Mouse (Mus musculus) kidney, adult 2 months (tissue): ENCODE data around the gene Zfp839. TPM values are rescaled to one million over a fixed set of nuclear protein-coding genes. Genes with fewer than 3 reads are reported as not detected.

Source experiments
- DNase-seq: peaks from one replicate; pipeline ENCODE4 v3.0.0; 2021
- H3K27ac ChIP-seq: fragments of 200-500 bp; 2 replicates; pipeline ENCODE4 v1.5.1; 2012; ENCODE audit warnings: low read depth, low read length, control low read depth, inconsistent platforms; ENCODE audit not compliant: insufficient read depth
- H3K27me3 ChIP-seq: fragments of 200-500 bp; replicated peaks from 2 replicates; pipeline ENCODE4 v1.6.1; 2012; ENCODE audit warnings: mild to moderate bottlenecking, moderate library complexity, low read length, inconsistent platforms; ENCODE audit not compliant: control insufficient read depth, insufficient read depth
- H3K36me3 ChIP-seq: fragments of 200-500 bp; 2 replicates; pipeline ENCODE4 v1.6.1; 2012; ENCODE audit warnings: mild to moderate bottlenecking, moderate library complexity, low read length, inconsistent platforms; ENCODE audit not compliant: control insufficient read depth, insufficient read depth
- H3K4me1 ChIP-seq: fragments of 200-500 bp; 2 replicates; pipeline ENCODE4 v1.6.1; 2011; ENCODE audit warnings: low read length; ENCODE audit not compliant: control insufficient read depth, insufficient read depth
- H3K4me3 ChIP-seq: fragments of 200-500 bp; 2 replicates; pipeline ENCODE4 v1.5.1; 2011; ENCODE audit warnings: mild to moderate bottlenecking, low read depth, low read length, control low read depth; ENCODE audit not compliant: insufficient read depth
- CTCF ChIP-seq: fragments of 200-500 bp; conservative IDR thresholded peaks from 2 replicates; pipeline ENCODE4 v1.5.1; 2011; ENCODE audit warnings: low read depth, mild to moderate bottlenecking, control low read depth, low read length, moderate library complexity, mixed read lengths; ENCODE audit not compliant: insufficient read depth, insufficient read length
- POLR2A ChIP-seq: fragments of 200-500 bp; IDR thresholded peaks from one replicate; pipeline ENCODE4 v1.6.1; 2011; ENCODE audit warnings: low read depth, low read length, control low read depth
- WGBS: fragments of 180-500 bp; shearing (Covaris S2); methylation state at CpG from one replicate; pipeline ENCODE4 v1.1.7; 2018; 5-methylcytosine and 5-hydroxymethylcytosine counted together
- polyA plus RNA-seq: library from polyadenylated mRNA; depleted of rRNA; stranded (reverse); fragments of >200 nt; gene quantifications from 2 replicates; pipeline ENCODE4 v1.2.3, GENCODE M21; 2012

Gene Zfp839
- polyA plus RNA-seq, 1 experiment: 9.0 TPM

DNA sequence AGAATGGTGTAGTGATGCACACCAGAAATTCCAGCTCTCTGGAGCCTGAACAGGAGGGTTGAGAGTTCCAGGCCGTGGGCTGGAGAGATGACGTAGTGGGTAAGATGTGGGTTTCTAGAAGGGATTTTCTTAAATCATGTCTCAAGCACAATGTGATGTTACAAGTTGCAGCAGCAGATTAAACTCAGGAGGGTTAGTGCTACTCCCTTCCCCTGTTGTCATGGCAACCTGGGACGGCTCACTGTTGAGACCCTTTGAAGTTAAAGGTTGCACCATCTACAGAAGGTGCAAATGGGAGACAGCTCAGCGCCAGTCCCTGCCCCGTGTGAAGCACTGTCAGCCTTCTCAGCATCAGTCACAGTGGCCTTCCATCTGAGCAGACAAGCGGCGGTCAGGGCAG is 11.2 kb downstream of the Zfp839 start:
- whole genome bisulfite sequencing: 69% methylated on average over 7 of the region's 7 CpGs
- H3K27ac ChIP-seq: no peak overlapping the region
- no peak for DNase-seq
- no peak for TF ChIP-seq CTCF
- no peak for TF ChIP-seq POLR2A
- H3K4me1 ChIP-seq: no peaks in the 10 kb centered on the region
- no peaks in the 10 kb centered on the region for H3K36me3 ChIP-seq
- no peak overlapping the region for H3K4me3 ChIP-seq
- no peaks in the 10 kb centered on the region for H3K27me3 ChIP-seq

DNA sequence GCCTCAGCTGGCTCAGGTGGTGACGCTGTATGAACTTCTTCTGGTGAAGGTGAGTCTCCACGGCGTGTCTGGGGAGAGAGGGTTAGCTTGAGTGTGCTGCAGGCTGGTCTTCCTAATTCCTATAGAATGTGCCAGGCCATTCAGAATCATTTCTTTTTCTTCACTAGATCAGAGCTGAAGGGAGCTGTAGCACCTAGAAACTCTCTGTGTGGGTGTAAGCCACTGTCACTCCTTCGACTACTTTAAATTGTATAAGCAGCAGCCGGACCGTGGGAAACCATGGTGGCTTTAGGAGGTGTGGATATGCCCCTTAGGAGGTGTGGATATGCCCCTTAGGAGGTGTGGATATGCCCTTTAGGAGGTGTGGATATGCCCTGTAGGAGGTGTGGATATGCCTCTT is 14.0 kb downstream of the Zfp839 start:
- no peaks in the 10 kb centered on the region for H3K27me3 ChIP-seq
- no peak overlapping the region for H3K4me3 ChIP-seq
- H3K27ac ChIP-seq: no peak overlapping the region
- DNase-seq: no peak
- no peaks in the 10 kb centered on the region; the same call in 1 of the 2 replicates for H3K36me3 ChIP-seq
- H3K4me1 ChIP-seq: no peaks in the 10 kb centered on the region
- WGBS: 94% methylated on average over 6 of the region's 6 CpGs
- TF ChIP-seq CTCF (no peak), POLR2A (no peak)

GRCm38 (mm10) chr12:110865571-110865970 is 15.5 kb downstream of the Zfp839 start:
- TF ChIP-seq CTCF: no peak
- no peak for TF ChIP-seq POLR2A
- no peak for DNase-seq
- H3K4me1 ChIP-seq: no peaks in the 10 kb centered on the region
- no peak overlapping the region for H3K4me3 ChIP-seq
- H3K27me3 ChIP-seq: no peaks in the 10 kb centered on the region
- 79% methylated on average over 6 of the region's 6 CpGs for WGBS
- no peaks in the 10 kb centered on the region; the same call in 1 of the 2 replicates for H3K36me3 ChIP-seq
- H3K27ac ChIP-seq: no peak overlapping the region

GRCm38 (mm10) chr12:110865989-110866388 is 15.9 kb downstream of the Zfp839 start:
- no peaks in the 10 kb centered on the region for H3K4me1 ChIP-seq
- H3K27me3 ChIP-seq: no peaks in the 10 kb centered on the region
- no peak overlapping the region for H3K4me3 ChIP-seq
- WGBS: 80% methylated on average over 10 of the region's 10 CpGs
- H3K27ac ChIP-seq: no peak overlapping the region
- no peak for DNase-seq
- no peak for TF ChIP-seq POLR2A
- no peak for TF ChIP-seq CTCF
- no peaks in the 10 kb centered on the region; the same call in 1 of the 2 replicates for H3K36me3 ChIP-seq

DNA sequence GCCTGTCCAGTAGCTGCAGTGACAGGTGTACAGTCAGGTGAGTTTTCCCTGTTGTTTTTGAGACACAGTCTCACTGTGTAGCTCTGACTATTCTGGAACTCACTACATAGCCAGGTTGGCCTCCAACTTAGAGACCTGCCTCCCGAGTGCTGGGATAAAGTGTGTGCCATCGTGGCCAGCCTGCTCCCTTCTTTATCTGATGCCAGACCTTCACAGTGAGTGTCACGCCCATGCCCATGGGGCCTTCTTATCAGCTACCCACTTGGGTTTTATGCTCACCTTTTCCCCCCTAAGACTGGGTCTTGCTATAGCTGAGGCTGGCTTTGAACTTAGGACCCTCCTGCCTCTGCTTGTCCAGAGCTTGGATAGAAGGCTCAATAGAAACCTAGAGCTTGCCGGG is 20.1 kb downstream of the Zfp839 start:
- no peak overlapping the region for H3K4me3 ChIP-seq
- no peaks in the 10 kb centered on the region for H3K27me3 ChIP-seq
- H3K36me3 ChIP-seq: peaks cover 2% of the 10 kb centered on the region; the same call in 1 of the 2 replicates
- DNase-seq: no peak
- WGBS: 88% methylated on average over 4 of the region's 4 CpGs
- TF ChIP-seq CTCF: no peak
- no peak for TF ChIP-seq POLR2A
- H3K27ac ChIP-seq: no peak overlapping the region
- H3K4me1 ChIP-seq: no peaks in the 10 kb centered on the region

DNA sequence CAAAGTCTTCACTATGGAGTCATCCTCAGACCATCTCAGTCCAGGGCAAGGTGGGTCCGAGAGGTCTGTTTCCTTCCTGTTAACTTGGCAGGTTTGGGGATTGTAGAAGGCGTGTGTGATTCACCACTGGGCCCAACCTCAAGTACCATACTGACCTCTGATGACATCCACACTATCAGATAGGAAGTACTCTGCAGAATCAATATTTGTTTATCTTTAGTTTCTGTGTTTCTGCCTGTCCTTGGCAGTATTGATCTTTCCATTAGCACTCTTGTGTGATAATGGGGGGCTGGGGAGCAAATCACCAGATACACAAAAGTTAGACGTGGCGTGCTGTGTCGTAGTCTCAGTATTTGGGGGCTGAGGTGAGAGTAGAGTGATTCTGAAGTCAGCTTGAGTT is 21.2 kb downstream of the Zfp839 start:
- WGBS: 97% methylated on average over 5 of the region's 5 CpGs
- no peaks in the 10 kb centered on the region for H3K27me3 ChIP-seq
- no peaks in the 10 kb centered on the region for H3K4me1 ChIP-seq
- peaks cover 2% of the 10 kb centered on the region; the same call in 1 of the 2 replicates for H3K36me3 ChIP-seq
- no peak overlapping the region for H3K4me3 ChIP-seq
- DNase-seq: no peak
- H3K27ac ChIP-seq: no peak overlapping the region
- TF ChIP-seq POLR2A (no peak), CTCF (no peak)

GRCm38 (mm10) chr12:110875351-110875750 is 25.3 kb downstream of the Zfp839 start:
- H3K27ac ChIP-seq: no peak overlapping the region
- no peaks in the 10 kb centered on the region for H3K4me1 ChIP-seq
- no peaks in the 10 kb centered on the region for H3K27me3 ChIP-seq
- no peak overlapping the region for H3K4me3 ChIP-seq
- no peak for DNase-seq
- TF ChIP-seq POLR2A (no peak), CTCF (no peak)
- peaks cover 2% of the 10 kb centered on the region; the same call in 1 of the 2 replicates for H3K36me3 ChIP-seq
- WGBS: 93% methylated on average over 2 of the region's 2 CpGs
